ENCODE assay signal across 10 mouse cellular contexts in genomic region chr10:75116842-75117457, GRCm38 (mm10). TPM values are rescaled to one million over a fixed set of nuclear protein-coding genes. Genes with fewer than 3 reads are reported as not detected.
A peak's percentile ranks its signal among the peaks of the same experiment; 100 is the strongest.
DNase-seq lines count a peak whose midpoint lies in the region; ATAC-seq and TF ChIP-seq lines count a peak whose summit lies in the region.
"Had no signal": no experiment of that assay in that cellular context is flagged by ENCODE, and none has a peak within 500 bp of the region (broad histone marks: within the 10 kb centered on the region; RNA-seq: fewer than 3 reads in every experiment).

No protein-coding gene starts in this region.

- no peak for TF ChIP-seq CTCF in liver, postnatal 0 days (IDR thresholded peaks at IDR 0.05; ENCODE audit: low read depth)

- no peaks in the 10 kb centered on the region for H3K27me3 ChIP-seq in limb, embryonic 14.5 days (ENCODE audit: control insufficient read depth, insufficient read depth, low read length)
- no peaks in the 10 kb centered on the region for H3K27me3 ChIP-seq in midbrain, embryonic 10.5 days (ENCODE audit: low read depth, poor library complexity, severe bottlenecking)
- H3K27me3 ChIP-seq in liver, postnatal 0 days (ENCODE audit: insufficient read depth, low read length), result no peaks in the 10 kb centered on the region

- WGBS in limb, embryonic 14.5 days, result 43% methylated on average over 7 of the region's 7 CpGs
- WGBS in midbrain, embryonic 10.5 days, result 86% methylated on average over 7 of the region's 7 CpGs
- WGBS in liver, postnatal 0 days (ENCODE audit: insufficient replicate concordance), result 76% methylated on average over 7 of the region's 7 CpGs

- no peak overlapping the region; the same call in 1 of the 2 replicates for H3K27ac ChIP-seq in limb, embryonic 14.5 days (replicated peaks; ENCODE audit: low read depth, low read length)
- H3K27ac ChIP-seq in midbrain, embryonic 10.5 days (replicated peaks), result no peak overlapping the region
- no peak overlapping the region for H3K27ac ChIP-seq in liver, postnatal 0 days (ENCODE audit: low read depth)

- peak; percentile 35 for ATAC-seq in limb, embryonic 14.5 days (ENCODE audit: low FRiP score, low read depth)
- no peak for ATAC-seq in liver, postnatal 0 days
- ATAC-seq: inflammation-experienced regulatory T-cells, adult 6 months had no signal

- H3K4me3 ChIP-seq in limb, embryonic 14.5 days (replicated peaks; ENCODE audit: low read length), result no peak overlapping the region
- H3K4me3 ChIP-seq in midbrain, embryonic 10.5 days, result no peak overlapping the region
- H3K4me3 ChIP-seq in liver, postnatal 0 days (ENCODE audit: low read depth, low read length), result no peak overlapping the region

- no peaks in the 10 kb centered on the region for H3K36me3 ChIP-seq in limb, embryonic 14.5 days (ENCODE audit: control insufficient read depth, insufficient read depth, low read length)
- H3K36me3 ChIP-seq in midbrain, embryonic 10.5 days, result no peaks in the 10 kb centered on the region
- H3K36me3 ChIP-seq in liver, postnatal 0 days (replicated peaks; ENCODE audit: insufficient read depth, low read length), result no peaks in the 10 kb centered on the region

- H3K9me3 ChIP-seq in limb, embryonic 14.5 days (ENCODE audit: control insufficient read depth, low read length), result no peaks in the 10 kb centered on the region
- no peaks in the 10 kb centered on the region for H3K9me3 ChIP-seq in midbrain, embryonic 10.5 days (replicated peaks)
- no peaks in the 10 kb centered on the region for H3K9me3 ChIP-seq in liver, postnatal 0 days (ENCODE audit: low read length)

- TF ChIP-seq EP300 in liver, postnatal 0 days (IDR thresholded peaks at IDR 0.05; ENCODE audit: low read depth), result no peak

- H3K9ac ChIP-seq in limb, embryonic 14.5 days (ENCODE audit: low read depth, low read length, severe bottlenecking), result no peak overlapping the region
- H3K9ac ChIP-seq in liver, postnatal 0 days (replicated peaks), result no peak overlapping the region

- DNase-seq in 3134 (ENCODE audit: extremely low read depth, insufficient read length, low spot score) (peak; percentile 22), 3T3-L1 (ENCODE audit: low read depth, low spot score) (peak; percentile 36)
- DNase-seq in heart, adult 9 months (ENCODE audit: low spot score in 2 of 2), result peak; percentile 54 to 68
- peak; percentile 61 for DNase-seq in limb, embryonic 14.5 days (ENCODE audit: low spot score)
- DNase-seq in midbrain, embryonic 10.5 days (ENCODE audit: low spot score), result no peak
- DNase-seq in liver, postnatal 0 days, result no peak
- no peak for DNase-seq in T-cell, adult 2 months (ENCODE audit: low spot score)
- DNase-seq: layer of hippocampus, adult 9-11 months; thymus, adult 18-20 months had no signal

- no peak overlapping the region for H3K4me2 ChIP-seq in limb, embryonic 14.5 days (replicated peaks; ENCODE audit: low read depth, low read length, severe bottlenecking)
- H3K4me2 ChIP-seq in liver, postnatal 0 days (ENCODE audit: low read depth, low read length), result no peak overlapping the region

- TF ChIP-seq POLR2A in limb, embryonic 14.5 days (IDR thresholded peaks at IDR 0.05; ENCODE audit: borderline replicate concordance, extremely low read depth, insufficient read depth, insufficient read length), result no peak

- peaks cover 42% of the 10 kb centered on the region for H3K4me1 ChIP-seq in limb, embryonic 14.5 days (ENCODE audit: control insufficient read depth, insufficient read depth, low read length)
- H3K4me1 ChIP-seq in midbrain, embryonic 10.5 days, result peaks cover 42% of the 10 kb centered on the region
- peaks cover 17% of the 10 kb centered on the region; the same call in 1 of the 2 replicates for H3K4me1 ChIP-seq in liver, postnatal 0 days (ENCODE audit: insufficient read depth)

RNA-seq across cellular contexts. Expression of gene Bcr, which starts 56.6 kb away (rescaled TPM):
- polyA plus RNA-seq in limb, embryonic 14.5 days (2012; rRNA removed), result 26.8 and 30.7 TPM in 2 replicates
- polyA plus RNA-seq in limb, embryonic 14.5 days (2014; fragmentation: Nextera tagmentation; extraction: Ambion mirVana), result 10.0 and 11.3 TPM in 2 replicates
- polyA plus RNA-seq in midbrain, embryonic 10.5 days (2016; fragmentation: Nextera tagmentation; extraction: Ambion mirVana), result 5.1 and 6.9 TPM in 2 replicates
- 3.4 and 3.6 TPM in 2 replicates for polyA plus RNA-seq in liver, postnatal 0 days (2015; fragmentation: Nextera tagmentation; extraction: Ambion mirVana)

Comparison
In these comparisons a context has a peak if more than half of its experiments do, and no peak if none do; other contexts are left out.
1. DNase-seq: peak in 3134 (single experiment), 3T3-L1 (single experiment), heart, adult 9 months (2 of 2) and limb, embryonic 14.5 days (single experiment); none in midbrain, embryonic 10.5 days (single experiment), liver, postnatal 0 days (single experiment) and T-cell, adult 2 months (single experiment).